Mouse (Mus musculus) E14TG2a.4 (cell line): ENCODE measurements around the gene Stac3.

Experiments
- H3K27me3 ChIP-seq: 2 replicates; pipeline ENCODE4 v1.6.1; 2014; ENCODE audit warnings: low read length, control low read depth; ENCODE audit not compliant: insufficient read depth
- H3K36me3 ChIP-seq: 2 replicates; pipeline ENCODE4 v1.6.1; 2014; ENCODE audit warnings: low read length, control low read depth; ENCODE audit not compliant: insufficient read depth
- H3K4me1 ChIP-seq: replicated peaks from 2 replicates; pipeline ENCODE4 v1.6.1; 2014; ENCODE audit warnings: low read depth, low read length, control low read depth
- H3K4me3 ChIP-seq: replicated peaks from 2 replicates; pipeline ENCODE4 v1.5.1; 2014; ENCODE audit warnings: mild to moderate bottlenecking, low read length
- H3K9me3 ChIP-seq: 2 replicates; pipeline ENCODE4 v1.6.1; 2014; ENCODE audit warnings: low read length, control low read depth
- CTCF ChIP-seq: conservative IDR thresholded peaks from 2 replicates; pipeline ENCODE4 v1.5.1; 2014; ENCODE audit warnings: low read length
- NANOG ChIP-seq: IDR thresholded peaks from 2 replicates; pipeline ENCODE4 v1.6.1; 2014; ENCODE audit warnings: borderline replicate concordance, low read length, mixed read lengths
- POU5F1 ChIP-seq: IDR thresholded peaks from 2 replicates; pipeline ENCODE4 v1.6.1; 2014; ENCODE audit warnings: low read length, borderline replicate concordance

Stac3 gene

GRCm38 (mm10) chr10:127512813-127513212 lies 11.3 kb downstream of the Stac3 start:
- Histone ChIP-seq H3K9me3 (peaks cover under 1% of the 10 kb centered on the region; the same call in 1 of the 2 replicates), H3K27me3 (peaks cover 81% of the 10 kb centered on the region), H3K4me1 (peaks cover 93% of the 10 kb centered on the region), H3K36me3 (peaks cover 22% of the 10 kb centered on the region), H3K4me3 (peak overlapping the region; percentile 79)
- TF ChIP-seq NANOG, result no peak
- TF ChIP-seq CTCF, result peak; percentile 97

GRCm38 (mm10) chr10:127513501-127514091 lies 12.1 kb downstream of the Stac3 start:
- TF ChIP-seq POU5F1 (no peak), NANOG (no peak), CTCF (no peak)
- Histone ChIP-seq H3K4me1 (peaks cover 94% of the 10 kb centered on the region), H3K4me3 (peak overlapping the region; percentile 72), H3K36me3 (peaks cover 30% of the 10 kb centered on the region), H3K27me3 (peaks cover 79% of the 10 kb centered on the region), H3K9me3 (no peaks in the 10 kb centered on the region)

GRCm38 (mm10) chr10:127514111-127514698 lies 12.7 kb downstream of the Stac3 start:
- no peak for TF ChIP-seq NANOG
- no peak for TF ChIP-seq CTCF
- no peak for TF ChIP-seq POU5F1
- H3K36me3 ChIP-seq, result peaks cover 36% of the 10 kb centered on the region
- no peaks in the 10 kb centered on the region for H3K9me3 ChIP-seq
- H3K27me3 ChIP-seq, result peaks cover 79% of the 10 kb centered on the region
- peaks cover 98% of the 10 kb centered on the region for H3K4me1 ChIP-seq
- peak overlapping the region; percentile 72 for H3K4me3 ChIP-seq

- TF ChIP-seq CTCF (no peak), NANOG (no peak), POU5F1 (no peak)
- Histone ChIP-seq H3K27me3 (peaks cover 75% of the 10 kb centered on the region), H3K4me3 (peak within 1 kb of the TSS; percentile 72), H3K36me3 (peaks cover 40% of the 10 kb centered on the region), H3K9me3 (no peaks in the 10 kb centered on the region), H3K4me1 (peaks cover 98% of the 10 kb centered on the region)
Measured at GRCm38 (mm10) chr10:127514764-127515163, 13.3 kb downstream of the Stac3 start, which contains the start of gene Ndufa4l2. TSS of gene Ndufa4l2 (plus strand) at chr10:127514967.

- H3K9me3 ChIP-seq, result no peaks in the 10 kb centered on the region
- H3K27me3 ChIP-seq, result peaks cover 68% of the 10 kb centered on the region
- TF ChIP-seq POU5F1 (no peak), CTCF (no peak), NANOG (no peak)
- H3K4me3 ChIP-seq, result peak overlapping the region; percentile 72
- H3K4me1 ChIP-seq, result peaks cover 98% of the 10 kb centered on the region
- H3K36me3 ChIP-seq, result peaks cover 47% of the 10 kb centered on the region
Measured at GRCm38 (mm10) chr10:127515271-127515982, 13.9 kb downstream of the Stac3 start.

GRCm38 (mm10) chr10:127515983-127516459 lies 14.5 kb downstream of the Stac3 start:
- TF ChIP-seq POU5F1 (no peak), CTCF (no peak), NANOG (no peak)
- H3K27me3 ChIP-seq, result peaks cover 68% of the 10 kb centered on the region
- H3K4me3 ChIP-seq, result peak overlapping the region; percentile 72
- peaks cover 53% of the 10 kb centered on the region for H3K36me3 ChIP-seq
- H3K4me1 ChIP-seq, result peaks cover 98% of the 10 kb centered on the region
- H3K9me3 ChIP-seq, result no peaks in the 10 kb centered on the region

GRCm38 (mm10) chr10:127516576-127517260 lies 15.2 kb downstream of the Stac3 start:
- peak overlapping the region; percentile 72 for H3K4me3 ChIP-seq
- H3K36me3 ChIP-seq, result peaks cover 56% of the 10 kb centered on the region
- H3K27me3 ChIP-seq, result peaks cover 65% of the 10 kb centered on the region
- TF ChIP-seq CTCF (no peak), POU5F1 (no peak), NANOG (no peak)
- peaks cover 98% of the 10 kb centered on the region for H3K4me1 ChIP-seq
- no peaks in the 10 kb centered on the region for H3K9me3 ChIP-seq

GRCm38 (mm10) chr10:127517941-127518340 lies 16.5 kb downstream of the Stac3 start:
- H3K4me1 ChIP-seq, result peaks cover 97% of the 10 kb centered on the region
- TF ChIP-seq POU5F1 (no peak), NANOG (no peak), CTCF (no peak)
- no peaks in the 10 kb centered on the region for H3K9me3 ChIP-seq
- peaks cover 56% of the 10 kb centered on the region for H3K36me3 ChIP-seq
- H3K27me3 ChIP-seq, result peaks cover 55% of the 10 kb centered on the region
- peak overlapping the region; percentile 72 for H3K4me3 ChIP-seq
